Comparison of ENCODE assay signal across 14 mouse cellular contexts in genomic region chr6:55435266-55436159, GRCm38 (mm10). TPM values are rescaled to one million over a fixed set of nuclear protein-coding genes. Genes with fewer than 3 reads are reported as not detected.
DNase-seq lines count a peak whose midpoint lies in the region; ATAC-seq and TF ChIP-seq lines count a peak whose summit lies in the region.
"Had no signal": no experiment of that assay in that cellular context is flagged by ENCODE, and none has a peak within 500 bp of the region (broad histone marks: within the 10 kb centered on the region; RNA-seq: fewer than 3 reads in every experiment).

No protein-coding gene starts in this region.

- no peaks in the 10 kb centered on the region for H3K27me3 ChIP-seq in hindbrain, postnatal 0 days (ENCODE audit: insufficient read depth, low read length)
- H3K27me3 ChIP-seq in neural tube, embryonic 13.5 days, result no peaks in the 10 kb centered on the region
- H3K27me3 ChIP-seq: embryonic facial prominence, embryonic 13.5 days had no signal

- no peaks in the 10 kb centered on the region for H3K36me3 ChIP-seq in hindbrain, postnatal 0 days (ENCODE audit: insufficient read depth, low read length)
- H3K36me3 ChIP-seq in neural tube, embryonic 13.5 days, result no peaks in the 10 kb centered on the region
- H3K36me3 ChIP-seq: embryonic facial prominence, embryonic 13.5 days; limb, embryonic 10.5 days; stomach, embryonic 15.5 days had no signal

- H3K27ac ChIP-seq in hindbrain, postnatal 0 days, result peak overlapping the region; percentile 82
- H3K27ac ChIP-seq in neural tube, embryonic 13.5 days (replicated peaks), result peak overlapping the region; percentile 64
- H3K27ac ChIP-seq: embryonic facial prominence, embryonic 13.5 days; limb, embryonic 10.5 days had no signal

- H3K4me3 ChIP-seq in hindbrain, postnatal 0 days (ENCODE audit: low read length), result no peak overlapping the region
- no peak overlapping the region for H3K4me3 ChIP-seq in neural tube, embryonic 13.5 days
- H3K4me3 ChIP-seq: embryonic facial prominence, embryonic 13.5 days; limb, embryonic 10.5 days; megakaryocyte, embryonic 14.5 days; stomach, embryonic 15.5 days had no signal

- peak; percentile 58 to 65 for DNase-seq in frontal cortex, postnatal 10 days (ENCODE audit: low spot score in 2 of 2)
- no peak for DNase-seq in frontal cortex, postnatal 25 days (ENCODE audit: low spot score in 2 of 2)
- peak; percentile 69 to 75 for DNase-seq in cerebellum, postnatal 25 days
- peak; percentile 88 for DNase-seq in hindbrain, postnatal 0 days (ENCODE audit: low spot score)
- DNase-seq in thymus, postnatal 14 days, result no peak
- DNase-seq in heart, adult 9 months (ENCODE audit: low spot score in 2 of 2), result no peak

- WGBS in hindbrain, postnatal 0 days, result 25% methylated on average over 8 of the region's 8 CpGs
- 34% methylated on average over 8 of the region's 8 CpGs for WGBS in neural tube, embryonic 13.5 days

- ATAC-seq in hindbrain, postnatal 0 days, result peak; percentile 94
- ATAC-seq in neural tube, embryonic 13.5 days (ENCODE audit: low read depth), result peak; percentile 88
- no peak for ATAC-seq in megakaryocyte progenitor cell, adult 5-6 weeks (replicated peaks; ENCODE audit: poor library complexity)

- TF ChIP-seq CTCF in hindbrain, postnatal 0 days (IDR thresholded peaks at IDR 0.05; ENCODE audit: low read depth), result peak; percentile 2; the same call in 1 of the 2 replicates

- H3K4me2 ChIP-seq in hindbrain, postnatal 0 days (ENCODE audit: low read depth, low read length), result no peak overlapping the region
- H3K4me2 ChIP-seq in neural tube, embryonic 13.5 days, result no peak overlapping the region
- H3K4me2 ChIP-seq: embryonic facial prominence, embryonic 13.5 days; stomach, embryonic 15.5 days had no signal

- peaks cover 34% of the 10 kb centered on the region for H3K4me1 ChIP-seq in hindbrain, postnatal 0 days (ENCODE audit: insufficient read depth, low read length)
- H3K4me1 ChIP-seq in neural tube, embryonic 13.5 days (replicated peaks), result peaks cover 38% of the 10 kb centered on the region

- H3K9ac ChIP-seq in hindbrain, postnatal 0 days (replicated peaks; ENCODE audit: low read length), result no peak overlapping the region
- H3K9ac ChIP-seq in neural tube, embryonic 13.5 days, result no peak overlapping the region
- H3K9ac ChIP-seq: embryonic facial prominence, embryonic 13.5 days; stomach, embryonic 15.5 days had no signal

- no peaks in the 10 kb centered on the region for H3K9me3 ChIP-seq in hindbrain, postnatal 0 days (ENCODE audit: low read length)
- no peaks in the 10 kb centered on the region for H3K9me3 ChIP-seq in neural tube, embryonic 13.5 days
- H3K9me3 ChIP-seq: embryonic facial prominence, embryonic 13.5 days; limb, embryonic 10.5 days; megakaryocyte, embryonic 14.5 days; stomach, embryonic 15.5 days had no signal

RNA-seq across cellular contexts. Expression of gene Adcyap1r1, which starts 16.3 kb away (rescaled TPM):
- total RNA-seq in hindbrain, postnatal 0 days (2014; rRNA removed), result 236 and 269 TPM in 2 replicates
- 67.1 and 72.2 TPM in 2 replicates for polyA plus RNA-seq in hindbrain, postnatal 0 days (2015; fragmentation: Nextera tagmentation; extraction: Ambion mirVana)
- polyA plus RNA-seq in neural tube, embryonic 13.5 days (2015; fragmentation: Nextera tagmentation; extraction: Ambion mirVana), result 40.5 and 43.9 TPM in 2 replicates
- not detected in 2 replicates for total RNA-seq in megakaryocyte progenitor cell, adult 5-6 weeks (2015)
- 0.08 TPM in 1 of 2 replicates, not detected in the other for total RNA-seq in megakaryocyte progenitor cell, adult 5-6 weeks (2017)

RNA-seq across cellular contexts. Expression of gene Ghrhr, which starts 59.4 kb away (rescaled TPM):
- total RNA-seq in hindbrain, postnatal 0 days (2014; rRNA removed), result not detected in 2 replicates
- polyA plus RNA-seq in hindbrain, postnatal 0 days (2015; fragmentation: Nextera tagmentation; extraction: Ambion mirVana), result not detected in 2 replicates
- polyA plus RNA-seq in neural tube, embryonic 13.5 days (2015; fragmentation: Nextera tagmentation; extraction: Ambion mirVana), result not detected in 2 replicates
- total RNA-seq in megakaryocyte progenitor cell, adult 5-6 weeks (2015), result not detected in 2 replicates
- total RNA-seq in megakaryocyte progenitor cell, adult 5-6 weeks (2017), result not detected in 2 replicates
- polyA plus RNA-seq: C2C12; embryonic facial prominence, embryonic 13.5 days; heart, embryonic 14.5 days; limb, embryonic 10.5 days; stomach, embryonic 15.5 days had no signal

Comparison
In these comparisons a context has a peak if more than half of its experiments do, and no peak if none do; other contexts are left out.
1. DNase-seq: peak in frontal cortex, postnatal 10 days (2 of 2), cerebellum, postnatal 25 days (2 of 2) and hindbrain, postnatal 0 days (single experiment); none in frontal cortex, postnatal 25 days (0 of 2), thymus, postnatal 14 days (single experiment) and heart, adult 9 months (0 of 2).
2. RNA of gene Adcyap1r1, which starts 16.3 kb away (total RNA-seq): 236 to 269 TPM in hindbrain, postnatal 0 days; 0.08 TPM in megakaryocyte progenitor cell, adult 5-6 weeks; every median in the first group is over 100 times any median in the second.